In genomic region chr5:117824486-117824885, GRCm38 (mm10) we compare ENCODE assay signal across 20 mouse cellular contexts. TPM values are rescaled to one million over a fixed set of nuclear protein-coding genes. Genes with fewer than 3 reads are reported as not detected.
DNase-seq lines count a peak whose midpoint lies in the region; ATAC-seq and TF ChIP-seq lines count a peak whose summit lies in the region.
"Had no signal": no experiment of that assay in that cellular context is flagged by ENCODE, and none has a peak within 500 bp of the region (broad histone marks: within the 10 kb centered on the region; RNA-seq: fewer than 3 reads in every experiment).

No protein-coding gene starts in this region.

- no peak for DNase-seq in heart, postnatal 0 days (ENCODE audit: low spot score)
- no peak for DNase-seq in heart, postnatal 4 days
- DNase-seq in lung, embryonic 14.5 days, result peak; percentile 30
- DNase-seq in lung, postnatal 25 days (ENCODE audit: low spot score), result no peak
- peak; percentile 50 for DNase-seq in ES-CJ7 (ENCODE audit: low read depth, low spot score)
- peak; percentile 30 for DNase-seq in naive thymus-derived CD4-positive, alpha-beta T cell, adult 2 months (ENCODE audit: low read depth)
- DNase-seq in heart, postnatal 10 days, result no peak
- no peak for DNase-seq in urinary bladder, adult 18-20 months (ENCODE audit: low spot score in 2 of 2)
- DNase-seq: cerebellum, postnatal 10 days; gastrocnemius, postnatal 10 days; kidney, postnatal 10 days; right cerebral cortex, adult 18-20 months; thymus, postnatal 25 days had no signal

- intact Hi-C loops in heart, postnatal 10 days (cut with DNase I), result no loop called here

- no peaks in the 10 kb centered on the region for H3K27me3 ChIP-seq in heart, postnatal 0 days (ENCODE audit: control insufficient read depth, insufficient read depth, low read length)
- H3K27me3 ChIP-seq in lung, embryonic 14.5 days (ENCODE audit: insufficient read depth, low read length), result no peaks in the 10 kb centered on the region
- H3K27me3 ChIP-seq: embryonic facial prominence, embryonic 12.5 days; hindbrain, embryonic 12.5 days; neural tube, embryonic 15.5 days had no signal

- H3K4me1 ChIP-seq in heart, postnatal 0 days (ENCODE audit: control insufficient read depth, insufficient read depth), result no peaks in the 10 kb centered on the region
- no peaks in the 10 kb centered on the region for H3K4me1 ChIP-seq in lung, embryonic 14.5 days (ENCODE audit: insufficient read depth)
- H3K4me1 ChIP-seq: embryonic facial prominence, embryonic 12.5 days; hindbrain, embryonic 12.5 days; neural tube, embryonic 15.5 days had no signal

- 0 out of 2 replicates have a peak, but pooled peaks have one; percentile 25 for TF ChIP-seq CTCF in heart, postnatal 0 days (IDR thresholded peaks at IDR 0.05; ENCODE audit: low read depth)
- peak; percentile 55 for TF ChIP-seq CTCF in lung, embryonic 14.5 days (IDR thresholded peaks at IDR 0.05; ENCODE audit: low read depth)

- H3K9me3 ChIP-seq in heart, postnatal 0 days (replicated peaks; ENCODE audit: control insufficient read depth, low read length), result no peaks in the 10 kb centered on the region
- no peaks in the 10 kb centered on the region for H3K9me3 ChIP-seq in lung, embryonic 14.5 days (ENCODE audit: low read depth, low read length)
- H3K9me3 ChIP-seq: embryonic facial prominence, embryonic 12.5 days; forebrain, embryonic 10.5 days; hindbrain, embryonic 12.5 days; neural tube, embryonic 15.5 days had no signal

- no peak overlapping the region for H3K9ac ChIP-seq in heart, postnatal 0 days (replicated peaks; ENCODE audit: low read depth, low read length)
- H3K9ac ChIP-seq in lung, embryonic 14.5 days, result no peak overlapping the region
- H3K9ac ChIP-seq: embryonic facial prominence, embryonic 12.5 days; hindbrain, embryonic 12.5 days; neural tube, embryonic 15.5 days had no signal

- 73% methylated on average over 5 of the region's 5 CpGs for WGBS in heart, postnatal 0 days
- 80% methylated on average over 5 of the region's 5 CpGs for WGBS in lung, embryonic 14.5 days

- TF ChIP-seq EP300 in heart, postnatal 0 days (IDR thresholded peaks at IDR 0.05; ENCODE audit: low read depth), result no peak

- H3K4me2 ChIP-seq in heart, postnatal 0 days (ENCODE audit: low read depth, low read length), result no peak overlapping the region
- no peak overlapping the region for H3K4me2 ChIP-seq in lung, embryonic 14.5 days
- H3K4me2 ChIP-seq: embryonic facial prominence, embryonic 12.5 days; heart, embryonic 11.5 days; hindbrain, embryonic 12.5 days; neural tube, embryonic 15.5 days had no signal

- no peak overlapping the region for H3K27ac ChIP-seq in heart, postnatal 0 days (ENCODE audit: low read depth)
- no peak overlapping the region for H3K27ac ChIP-seq in lung, embryonic 14.5 days (ENCODE audit: low read depth)
- H3K27ac ChIP-seq: embryonic facial prominence, embryonic 12.5 days; forebrain, embryonic 10.5 days; hindbrain, embryonic 12.5 days; neural tube, embryonic 15.5 days had no signal

- no peak overlapping the region for H3K4me3 ChIP-seq in heart, postnatal 0 days (ENCODE audit: low read depth, low read length)
- H3K4me3 ChIP-seq in lung, embryonic 14.5 days (ENCODE audit: low read depth, low read length), result no peak overlapping the region
- H3K4me3 ChIP-seq: embryonic facial prominence, embryonic 12.5 days; forebrain, embryonic 10.5 days; hindbrain, embryonic 12.5 days; neural tube, embryonic 15.5 days had no signal

- ATAC-seq in heart, postnatal 0 days (ENCODE audit: insufficient read depth, low read depth), result no peak
- ATAC-seq in lung, embryonic 14.5 days (ENCODE audit: insufficient read depth), result no peak
- ATAC-seq: activated CD4-positive, CD25-positive, alpha-beta regulatory T cell, adult 4 months; midbrain, embryonic 16.5 days had no signal

- H3K36me3 ChIP-seq in heart, postnatal 0 days (replicated peaks; ENCODE audit: control insufficient read depth, insufficient read depth, low read length), result no peaks in the 10 kb centered on the region
- no peaks in the 10 kb centered on the region for H3K36me3 ChIP-seq in lung, embryonic 14.5 days (ENCODE audit: insufficient read depth)
- H3K36me3 ChIP-seq: embryonic facial prominence, embryonic 12.5 days; forebrain, embryonic 10.5 days; hindbrain, embryonic 12.5 days; neural tube, embryonic 15.5 days had no signal

RNA-seq across cellular contexts. Expression of gene Nos1, which starts 43.7 kb away (rescaled TPM):
- total RNA-seq in heart, postnatal 0 days (2014; rRNA removed; ENCODE audit: low replicate concordance), result under 0.01 and 0.53 TPM in 2 replicates
- 0.05 TPM in 2 replicates for polyA plus RNA-seq in heart, postnatal 0 days (2015; fragmentation: Nextera tagmentation; extraction: Ambion mirVana)
- under 1 TPM; 0.19 to 0.65 TPM for total RNA-seq in heart, postnatal 4 days (2021)
- polyA plus RNA-seq in lung, embryonic 14.5 days (2014; fragmentation: Nextera tagmentation; extraction: Ambion mirVana), result 0.07 and 0.11 TPM in 2 replicates
- under 1 TPM; 0.15 to 0.17 TPM for total RNA-seq in heart, postnatal 10 days (2021)
- polyA plus RNA-seq: heart, embryonic 11.5 days had no signal

Comparison
In these comparisons a context has a peak if more than half of its experiments do, and no peak if none do; other contexts are left out.
1. DNase-seq: peak in lung, embryonic 14.5 days (single experiment), ES-CJ7 (single experiment) and naive thymus-derived CD4-positive, alpha-beta T cell, adult 2 months (single experiment); none in heart, postnatal 0 days (single experiment), heart, postnatal 4 days (single experiment), lung, postnatal 25 days (single experiment), heart, postnatal 10 days (0 of 2) and urinary bladder, adult 18-20 months (0 of 2).